Mouse (Mus musculus) adrenal gland (tissue): Measurements from ENCODE around the gene Syce2.

Experiments used
- intact Hi-C: fragments of 180-260 bp; cut with DNase I; formaldehyde crosslinking; loops from one replicate; pipeline ENCODE4 v1.15.1; 2025

Syce2 gene

DNA sequence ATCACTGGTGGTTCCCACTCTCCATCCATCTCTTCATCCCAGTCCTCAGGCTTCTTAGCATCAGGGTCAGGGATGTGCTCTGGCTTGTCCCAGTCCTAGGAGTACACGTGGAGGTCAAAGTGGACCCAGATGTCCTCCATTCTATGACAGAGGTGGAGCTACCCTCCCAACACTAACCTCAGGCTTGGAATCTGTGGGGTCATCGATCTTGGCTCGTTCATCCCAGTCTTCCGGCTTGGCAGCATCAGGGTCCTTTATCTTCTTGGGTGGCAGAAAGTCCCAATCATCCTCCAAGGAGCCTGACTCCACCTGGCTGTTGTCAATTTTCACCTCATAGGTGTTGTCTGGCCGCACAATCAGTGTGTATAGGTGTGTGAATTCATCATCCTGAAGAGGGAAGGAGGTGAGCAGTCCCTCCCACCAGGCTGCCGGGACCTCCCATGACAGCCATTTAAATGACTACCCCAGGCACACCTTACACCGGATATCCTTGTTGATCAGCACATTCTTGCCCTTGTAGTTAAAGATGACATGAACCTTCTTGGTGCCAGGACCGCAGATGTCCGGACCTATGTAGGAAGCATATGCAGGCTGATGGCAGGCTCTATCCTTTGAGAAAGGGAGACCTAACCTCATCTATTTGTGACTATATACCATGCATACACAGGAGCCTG is 27.4 kb upstream of the Syce2 start:
- intact Hi-C loops = no loop called here

DNA sequence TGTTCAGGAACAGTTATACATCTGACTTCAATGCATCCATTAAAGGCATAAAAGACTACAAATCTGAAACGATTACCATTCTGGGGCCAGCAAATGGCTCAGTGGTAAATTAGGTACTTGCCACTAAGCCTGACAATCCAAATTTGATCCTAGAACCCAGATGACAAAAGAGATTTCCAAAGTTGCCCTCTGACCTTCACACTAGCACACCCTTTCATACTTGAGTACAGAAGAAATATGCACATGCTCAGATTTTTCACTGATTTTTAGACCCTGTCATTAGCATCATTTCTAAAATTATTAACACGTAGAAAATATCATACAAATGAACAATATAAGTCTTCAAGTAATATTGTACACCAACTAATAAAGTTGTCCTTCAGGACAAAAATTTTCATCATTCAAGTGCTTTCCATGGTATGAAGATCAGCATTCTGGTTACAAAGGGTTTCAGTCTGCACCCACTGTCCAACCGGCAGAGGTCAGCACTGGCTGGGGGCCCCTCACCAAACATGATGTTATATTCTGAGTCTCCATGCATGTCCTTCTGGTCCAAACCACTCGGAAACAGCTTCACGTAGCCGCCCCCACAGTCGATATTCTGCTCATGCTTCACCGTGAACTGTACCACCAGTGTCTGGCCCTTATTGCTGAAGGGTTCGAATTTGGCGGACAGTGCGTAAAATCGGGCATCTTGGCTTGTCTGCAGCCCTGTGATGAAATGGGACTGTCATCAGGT is 26.4 kb upstream of the Syce2 start:
- intact Hi-C loops = no loop called here

DNA sequence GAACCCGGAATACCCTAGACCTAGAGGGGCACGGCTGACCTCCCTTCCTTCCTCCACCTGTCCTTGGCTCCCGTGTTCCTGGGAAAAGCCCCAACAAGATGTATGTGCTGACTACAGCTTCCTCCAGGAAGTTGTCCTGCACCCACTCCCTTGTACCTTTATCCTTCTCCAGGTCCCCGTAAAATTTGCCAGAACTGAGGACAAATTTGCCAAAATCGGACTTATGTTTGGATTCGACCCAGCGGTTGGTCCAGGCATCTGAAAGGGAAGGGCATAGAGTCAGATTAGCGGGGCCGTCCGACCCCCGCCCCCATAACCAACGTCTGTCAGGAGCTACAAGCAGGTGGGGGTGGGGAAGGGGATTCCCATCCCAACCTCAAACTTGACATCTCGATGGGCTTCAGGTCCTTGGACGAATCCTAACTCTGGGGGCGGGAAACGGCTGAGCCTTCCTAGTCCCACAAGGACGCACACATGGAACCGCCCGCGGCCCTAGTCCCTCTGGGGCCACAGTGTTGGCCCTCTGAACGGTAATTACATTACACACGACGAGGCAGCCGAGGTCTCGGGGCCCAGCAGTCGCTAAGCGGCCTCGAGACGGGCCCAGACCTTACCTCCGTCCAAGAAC is 25.7 kb upstream of the Syce2 start:
- intact Hi-C loops = no loop called here

DNA sequence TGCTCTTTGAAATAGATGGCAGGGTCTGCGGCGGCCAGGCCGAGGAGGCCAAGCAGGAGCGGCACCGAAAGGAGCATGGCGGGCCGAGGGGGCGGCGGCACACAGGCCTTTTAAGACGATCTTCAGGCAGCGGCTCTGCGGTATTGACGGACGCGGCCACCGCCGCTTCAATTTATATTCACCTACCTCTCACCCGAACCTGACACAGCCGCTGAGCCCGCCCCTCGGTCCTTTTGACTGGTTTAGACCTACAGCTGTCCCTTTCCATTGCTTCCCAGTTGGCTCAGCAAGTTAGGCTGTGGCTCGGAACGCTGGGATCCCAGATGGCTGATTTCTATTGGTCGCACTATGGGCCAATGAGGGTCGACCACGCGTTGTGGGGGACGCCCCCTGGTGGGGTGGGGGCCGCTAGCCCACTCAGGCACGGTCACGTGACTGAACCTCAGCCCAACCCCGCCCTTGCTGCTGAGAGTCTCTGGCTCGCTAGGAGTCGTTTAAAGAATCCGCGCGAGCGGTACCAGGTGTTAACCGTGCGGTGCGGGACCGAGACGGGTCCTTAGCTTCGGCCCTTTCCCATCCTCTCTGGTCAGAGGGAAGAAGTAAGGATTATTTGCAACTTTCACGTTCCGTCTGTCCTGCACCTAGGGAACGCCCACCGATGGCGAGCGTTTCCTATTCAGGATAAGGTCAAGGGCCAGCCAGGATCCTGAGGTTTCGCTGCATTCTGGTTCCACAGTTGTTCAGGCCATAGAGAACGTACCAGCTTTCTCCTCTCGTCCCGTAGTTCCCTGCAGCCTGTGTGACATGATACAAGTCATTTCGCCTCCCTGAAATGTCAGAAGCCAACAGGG is 25.0 kb upstream of the Syce2 start, which contains the start of gene Calr:
TSS of gene Calr (minus strand) at position 213 of the 851 bp plus-strand sequence.
- intact Hi-C loops = no loop called here

DNA sequence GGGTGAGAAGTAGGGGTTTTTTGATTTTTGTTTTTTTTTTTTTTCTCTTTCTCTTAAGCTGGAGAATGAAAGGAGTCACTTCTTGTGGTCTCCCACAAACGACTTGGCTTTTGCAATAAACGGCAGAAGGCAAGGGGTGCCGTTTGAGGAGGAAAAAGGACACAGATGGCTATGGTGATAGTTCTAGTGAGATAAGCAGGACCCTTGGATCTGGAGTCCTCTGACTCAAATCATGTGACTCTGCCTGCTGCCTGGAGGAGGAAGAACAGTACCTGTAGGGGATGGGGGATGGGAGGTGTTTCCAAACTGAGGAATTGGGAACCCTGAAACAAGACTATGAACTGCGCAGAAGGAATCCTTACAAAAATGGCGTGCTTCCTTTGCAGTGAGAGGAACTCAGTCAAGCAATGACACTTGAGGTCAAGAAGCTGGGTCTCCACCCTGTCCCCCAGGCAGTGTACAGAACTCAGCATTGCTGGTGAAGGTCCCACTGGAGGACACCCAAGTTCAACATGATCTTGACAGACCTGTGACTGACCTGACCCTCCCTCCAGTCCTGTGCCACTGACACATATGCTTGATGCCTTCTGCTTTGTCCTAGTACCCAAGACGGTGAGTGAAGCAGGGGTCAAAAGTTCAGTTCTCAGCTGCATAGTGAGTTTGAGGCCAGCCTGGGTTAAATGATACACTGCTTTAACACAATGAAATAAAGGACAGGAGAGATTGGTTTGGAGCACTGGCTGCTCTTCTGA is 24.1 kb upstream of the Syce2 start:
- intact Hi-C loops = no loop called here

DNA sequence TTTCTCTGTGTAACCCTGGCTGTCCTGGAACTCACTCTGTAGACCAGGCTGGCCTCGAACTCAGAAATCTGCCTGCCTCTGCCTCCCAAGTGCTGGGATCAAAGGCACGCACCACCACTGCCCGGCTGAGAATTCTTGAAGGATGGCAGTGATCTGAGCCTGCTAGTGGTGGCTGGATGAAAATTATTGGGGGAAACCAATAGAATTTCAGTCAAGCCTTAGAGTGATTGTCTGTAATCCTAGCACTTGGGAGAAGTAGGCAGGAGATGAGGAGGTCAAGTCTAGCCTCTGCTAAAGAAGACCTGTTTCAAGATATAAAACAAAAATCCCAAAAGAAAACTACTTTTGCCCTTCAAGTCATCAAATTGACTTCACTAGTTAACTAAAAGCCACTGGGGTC is 15.5 kb upstream of the Syce2 start:
- intact Hi-C loops = no loop called here

DNA sequence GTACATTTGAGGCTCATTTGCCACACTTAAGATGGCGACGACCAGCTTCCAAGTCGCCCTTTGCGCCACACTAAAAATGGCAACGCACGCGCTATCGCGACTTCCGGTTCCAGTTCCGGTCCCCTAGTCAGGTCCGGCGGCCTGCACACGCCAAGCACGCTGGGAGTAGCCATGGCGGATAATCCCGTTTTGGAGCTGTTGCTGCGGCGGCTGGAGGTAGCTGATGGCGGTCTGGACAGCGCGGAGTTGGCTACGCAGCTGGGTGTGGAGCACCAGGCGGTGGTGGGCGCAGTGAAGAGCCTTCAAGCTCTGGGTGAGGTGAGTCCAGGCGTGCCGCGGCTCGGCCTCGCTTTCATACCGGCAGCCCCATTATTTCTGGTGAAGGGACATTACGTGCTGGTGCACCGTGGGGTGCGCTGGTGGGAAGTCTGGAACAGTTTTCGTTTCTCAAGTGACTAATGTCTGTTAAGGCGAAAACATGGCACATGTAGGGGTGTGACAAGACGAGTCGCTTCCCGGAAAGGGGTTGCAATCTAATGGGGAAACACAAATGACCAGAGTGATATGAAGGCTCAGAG is 15.0 kb upstream of the Syce2 start, which contains the start of gene Farsa:
TSS of gene Farsa (plus strand) at position 126 of the 578 bp plus-strand sequence.
- intact Hi-C loops = no loop called here

DNA sequence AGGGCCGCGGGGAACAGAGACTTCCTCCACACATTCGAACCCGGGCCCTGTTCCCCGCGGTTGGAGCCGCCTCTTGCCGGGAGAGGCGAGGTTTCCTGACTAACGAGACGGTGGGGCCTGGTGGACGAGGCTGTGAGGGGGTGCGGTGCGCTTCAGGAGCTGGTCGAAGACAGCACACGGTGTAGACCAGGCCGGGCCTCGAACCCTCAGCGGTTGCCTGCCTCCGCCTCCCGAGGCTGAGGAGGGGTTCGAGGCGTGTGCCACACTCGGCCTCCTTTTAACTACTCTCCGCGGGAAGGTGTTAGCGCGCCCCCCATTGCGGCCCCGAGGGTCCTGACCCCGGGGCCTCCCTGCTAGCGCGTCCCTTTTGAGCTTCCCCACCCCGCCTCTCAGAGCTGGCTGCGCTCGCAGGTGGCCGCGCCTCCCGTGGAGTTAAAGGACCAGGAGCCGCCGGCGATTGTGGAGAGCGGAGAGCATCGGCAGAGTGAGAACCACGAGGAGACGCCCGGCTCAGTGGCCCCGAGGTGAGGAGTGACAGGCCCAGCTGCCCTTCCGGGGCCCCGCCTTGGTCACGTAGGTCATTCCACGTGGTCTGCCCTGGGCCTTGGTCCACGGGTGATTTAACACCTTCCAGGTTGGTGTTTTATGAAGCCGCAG is 526 bp downstream of the Syce2 start:
- intact Hi-C loops = no loop called here

DNA sequence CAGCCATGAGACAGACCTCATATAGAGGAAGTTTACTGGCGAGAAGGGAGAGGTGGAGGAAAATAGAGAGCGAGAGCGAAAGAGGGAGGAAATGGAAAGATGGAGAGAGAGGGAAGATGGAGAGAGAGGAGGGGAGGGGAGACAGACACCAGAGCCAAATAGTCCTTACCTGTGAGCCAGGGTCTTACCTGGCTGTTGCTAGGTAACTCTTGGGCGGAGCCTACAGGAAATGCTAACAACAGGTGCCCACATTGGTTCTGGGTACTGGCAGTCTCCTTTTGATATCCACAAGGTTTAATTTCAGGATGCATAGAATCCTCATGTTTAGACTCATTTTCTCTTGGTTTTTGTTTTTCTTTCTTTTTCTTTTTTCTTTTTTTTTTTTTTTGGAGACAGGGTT is 1.1 kb downstream of the Syce2 start:
- intact Hi-C loops = no loop called here

DNA sequence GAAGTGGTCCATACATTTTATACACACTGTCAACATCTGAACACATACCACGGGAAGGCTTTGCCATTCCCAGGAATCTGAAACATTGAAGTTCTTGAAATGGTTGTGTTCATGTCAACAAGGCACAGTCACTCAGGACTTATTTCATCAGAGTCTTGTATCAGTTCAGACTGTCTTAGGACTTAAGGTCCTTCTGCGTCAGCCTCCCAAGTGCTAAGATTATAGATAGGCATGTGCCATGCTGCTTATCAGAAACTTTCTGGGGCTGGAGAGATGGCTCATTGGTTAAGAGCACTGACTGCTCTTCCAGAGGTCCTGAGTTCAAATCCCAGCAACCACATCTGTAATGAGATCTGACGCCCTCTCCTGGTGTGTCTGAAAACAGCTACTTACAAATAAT is 2.4 kb downstream of the Syce2 start:
- intact Hi-C loops = no loop called here

DNA sequence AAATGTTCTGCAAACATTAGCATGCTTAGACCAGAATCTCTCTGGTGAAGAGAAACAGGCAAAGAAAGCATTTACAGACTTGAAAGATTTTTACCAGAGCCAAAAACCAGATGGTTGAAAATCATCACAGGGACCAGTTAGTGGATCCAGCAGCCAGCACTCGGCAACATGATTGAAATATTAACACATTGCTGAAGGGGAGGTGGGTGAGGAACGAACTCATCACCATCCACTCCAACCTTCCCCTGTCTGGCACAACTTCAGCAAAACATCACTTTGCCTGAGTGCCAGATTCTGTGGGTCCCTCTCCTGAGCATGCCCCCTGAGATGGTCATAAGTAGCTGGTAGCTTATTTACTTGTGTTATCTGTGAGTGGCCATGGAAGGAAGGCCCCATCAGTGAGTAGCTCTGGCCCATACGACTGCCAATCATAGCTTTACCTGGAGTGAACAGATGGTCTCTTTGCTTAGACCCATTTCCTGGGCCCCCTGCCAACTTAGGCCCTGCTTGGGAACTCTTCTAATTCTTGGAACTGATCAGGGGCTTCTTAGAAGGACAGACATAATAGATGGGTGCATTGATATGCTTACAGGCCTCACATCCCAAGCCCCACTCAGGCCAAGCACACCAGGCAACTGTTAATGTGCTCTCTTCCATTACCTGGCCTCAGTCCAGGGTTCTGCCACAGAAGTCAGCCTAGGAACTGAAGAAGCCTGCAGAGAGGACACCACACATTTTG is 5.6 kb downstream of the Syce2 start:
- intact Hi-C loops = no loop called here

DNA sequence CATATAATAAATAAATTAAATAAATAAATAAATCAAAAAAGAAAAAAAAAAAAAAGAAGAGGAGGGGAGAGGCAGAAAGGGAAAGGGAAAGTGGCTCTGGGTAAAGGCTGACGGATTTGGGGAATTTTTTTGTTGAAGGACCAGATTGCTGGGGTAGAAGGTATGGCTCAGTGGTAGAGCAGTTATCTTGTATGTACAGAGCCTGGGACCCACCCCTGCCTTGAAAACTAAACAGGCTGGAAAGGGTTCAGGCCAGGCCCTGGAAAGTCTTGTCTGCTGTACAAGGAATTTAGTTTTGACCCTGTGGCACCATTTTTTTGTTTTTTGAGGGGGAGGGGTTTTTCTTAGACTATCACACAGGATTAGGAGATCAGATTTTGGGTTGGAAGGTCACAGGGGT is 7.0 kb downstream of the Syce2 start:
- intact Hi-C loops = no loop called here

DNA sequence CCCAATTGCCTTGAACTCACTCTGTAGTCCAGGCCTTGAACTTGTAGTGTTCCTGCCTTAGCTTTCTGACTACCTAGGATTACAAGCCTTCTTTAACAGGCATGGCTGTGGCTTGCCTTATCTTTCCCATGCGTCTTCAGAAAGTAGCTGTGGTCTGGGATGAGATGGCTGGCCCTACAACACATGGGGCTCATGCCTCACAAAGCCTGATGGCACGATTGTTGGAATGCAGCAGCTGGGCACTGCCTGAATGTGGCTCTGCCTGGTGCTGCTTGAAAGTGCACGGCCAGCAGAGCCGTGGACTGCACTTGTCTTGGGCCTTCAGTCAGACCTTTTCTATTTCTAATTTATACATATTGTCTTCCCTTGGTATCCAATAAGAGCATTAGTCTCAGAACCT is 12.8 kb downstream of the Syce2 start:
- intact Hi-C loops = no loop called here

DNA sequence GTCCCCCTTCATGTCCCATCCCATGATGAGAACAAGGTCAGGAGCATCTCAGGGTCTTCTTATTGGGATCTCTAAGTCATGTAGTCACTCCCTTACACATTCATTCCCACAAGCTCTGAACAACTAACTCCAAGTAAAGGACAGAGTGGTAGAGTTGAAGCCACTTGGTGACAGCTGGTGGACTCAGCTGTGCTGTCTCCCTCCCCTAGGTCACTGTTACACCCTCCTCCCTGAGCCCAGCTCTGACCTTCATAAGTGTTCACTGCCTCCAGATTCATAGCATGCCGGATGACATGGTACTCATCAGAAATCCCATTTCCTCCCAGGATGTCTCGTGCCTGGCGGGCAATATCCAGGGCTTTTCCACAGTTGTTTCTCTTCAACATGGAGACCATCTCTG is 16.4 kb downstream of the Syce2 start:
- intact Hi-C loops = no loop called here

DNA sequence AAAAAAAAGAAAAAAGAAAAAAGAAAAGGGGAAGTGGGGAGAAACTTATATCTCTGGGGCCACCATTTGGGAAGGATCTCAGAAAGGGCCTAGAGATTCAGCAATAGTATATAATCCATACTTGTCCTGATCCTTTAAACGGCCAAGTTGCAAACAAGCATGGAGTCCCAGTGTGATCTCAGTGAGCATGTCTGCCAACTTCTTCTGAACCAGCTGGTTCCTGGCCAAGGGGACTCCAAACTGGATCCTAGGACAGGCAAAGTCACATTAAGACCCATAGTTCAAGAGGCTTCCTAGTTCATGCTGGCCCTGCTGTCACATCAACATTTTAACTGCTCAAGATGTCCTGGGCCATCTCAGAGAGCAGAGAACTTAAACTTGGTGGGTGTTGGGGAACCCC is 17.2 kb downstream of the Syce2 start:
- intact Hi-C loops = no loop called here

DNA sequence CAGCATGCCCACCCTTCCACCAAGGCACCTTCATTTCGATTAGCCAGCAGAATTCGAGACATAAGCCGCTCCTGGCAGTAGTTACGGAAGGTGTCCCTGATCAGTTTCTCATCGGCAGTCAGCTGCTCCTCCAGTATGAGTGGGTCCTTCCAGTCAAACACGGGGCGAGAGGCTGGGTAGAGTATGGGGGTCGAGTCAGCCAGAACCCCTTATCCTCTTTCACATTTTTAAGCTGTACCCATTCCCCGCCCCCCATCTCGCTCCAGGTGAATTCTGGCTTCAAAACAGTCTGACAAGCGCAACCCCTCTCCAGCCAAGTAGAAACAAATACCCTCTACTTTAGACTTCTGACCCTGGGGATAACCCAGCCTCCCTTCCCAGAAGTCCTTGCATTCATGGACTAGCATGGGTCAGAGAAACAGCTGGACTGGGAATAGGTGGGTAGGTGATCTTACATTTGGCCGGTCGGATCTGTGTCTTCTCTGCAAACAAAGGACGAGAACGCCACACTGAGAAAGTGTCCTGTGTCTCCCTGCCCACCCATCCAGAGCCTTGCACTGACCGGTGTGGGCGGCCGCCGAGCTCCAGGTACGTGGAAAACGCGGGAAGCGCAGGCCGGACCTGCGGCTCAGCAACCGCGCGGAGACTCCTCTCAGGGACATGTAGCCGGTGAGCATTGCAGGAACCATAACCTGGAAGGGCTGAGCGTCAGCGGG is 21.2 kb downstream of the Syce2 start:
- intact Hi-C loops = no loop called here

DNA sequence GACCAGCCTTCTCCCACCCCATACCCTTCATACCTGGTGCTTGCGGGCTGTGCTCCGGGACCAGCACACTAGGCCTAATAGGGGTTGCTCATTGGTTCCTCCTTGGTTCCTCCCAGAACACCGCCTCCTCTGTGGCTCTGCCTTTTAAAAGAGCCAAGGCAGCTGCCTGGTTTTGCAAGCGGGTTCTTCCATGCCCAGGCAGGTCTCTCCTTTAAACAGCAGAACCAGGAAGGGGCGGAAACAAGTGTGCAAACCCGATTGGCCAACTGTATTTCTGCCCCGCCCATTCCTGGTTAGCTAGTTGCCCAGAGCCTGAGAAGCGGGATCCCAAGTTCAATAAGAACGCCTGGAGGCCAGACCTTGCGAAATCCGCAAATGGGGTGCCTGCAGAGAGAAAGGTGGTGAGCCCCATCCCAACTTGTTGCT is 21.8 kb downstream of the Syce2 start, which contains the start of gene Gcdh:
TSS of gene Gcdh (minus strand) at position 213 of the 426 bp plus-strand sequence.
- intact Hi-C loops = no loop called here

DNA sequence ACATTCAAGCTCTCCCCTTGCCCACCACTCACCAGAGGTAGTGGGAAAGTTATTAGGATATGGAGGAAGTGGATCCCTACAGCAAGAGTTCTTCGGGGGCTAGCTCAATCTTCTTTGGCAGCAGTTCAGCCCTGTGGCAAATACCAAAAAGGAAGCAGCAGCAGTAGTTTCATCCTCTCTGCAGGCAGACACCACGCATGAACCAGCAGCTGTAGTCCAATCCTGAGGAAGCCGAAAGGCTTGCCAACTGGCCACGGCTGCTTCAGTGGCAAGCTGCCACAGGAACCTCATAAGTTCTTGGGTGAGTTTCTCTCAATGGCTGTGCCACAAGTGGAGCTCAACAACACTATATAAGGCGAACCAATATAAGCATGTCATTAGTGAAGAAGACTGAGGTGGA is 24.1 kb downstream of the Syce2 start:
- intact Hi-C loops = no loop called here
